Mouse (Mus musculus): Measurements from ENCODE around the gene 4931428L18Rik. TPM values are rescaled to one million over a fixed set of nuclear protein-coding genes. Genes with fewer than 3 reads are reported as not detected.

The 4931428L18Rik gene
- polyA plus RNA-seq, 1 experiment from 2014 or later: not detected

GRCm38 (mm10) chr1:31178264-31178663 is 44.2 kb downstream of the 4931428L18Rik start:
- Histone ChIP-seq H3K4me1 (no peaks in the 10 kb centered on the region), H3K36me3 (replicated peaks) (no peaks in the 10 kb centered on the region), H3K4me3 (no peak overlapping the region), H3K27me3 (replicated peaks; ENCODE audit: low read depth, poor library complexity, severe bottlenecking) (no peaks in the 10 kb centered on the region), H3K27ac (replicated peaks) (no peak overlapping the region), H3K9me3 (no peaks in the 10 kb centered on the region)
- no peak for DNase-seq (ENCODE audit: low spot score)
- 39% methylated on average over 1 of the region's 1 CpGs for WGBS

- Histone ChIP-seq H3K27ac (replicated peaks) (no peak within 1 kb of the TSS), H3K36me3 (replicated peaks) (no peaks in the 10 kb centered on the region), H3K4me1 (no peaks in the 10 kb centered on the region), H3K4me3 (no peak within 1 kb of the TSS), H3K27me3 (replicated peaks; ENCODE audit: low read depth, poor library complexity, severe bottlenecking) (no peaks in the 10 kb centered on the region), H3K9me3 (no peaks in the 10 kb centered on the region)
- WGBS: 81% methylated on average over 5 of the region's 5 CpGs
- DNase-seq (ENCODE audit: low spot score): no peak
Measured at GRCm38 (mm10) chr1:31176101-31176500, 46.4 kb downstream of the 4931428L18Rik start, which contains the start of gene Lgsn. Gene Lgsn (plus strand): TSS chr1:31176401.

- H3K27me3 ChIP-seq (replicated peaks; ENCODE audit: low read depth, poor library complexity, severe bottlenecking): no peaks in the 10 kb centered on the region
- no peaks in the 10 kb centered on the region for H3K36me3 ChIP-seq (replicated peaks)
- H3K9me3 ChIP-seq: no peaks in the 10 kb centered on the region
- H3K4me1 ChIP-seq: no peaks in the 10 kb centered on the region
- no peak overlapping the region for H3K27ac ChIP-seq (replicated peaks)
- H3K4me3 ChIP-seq: no peak overlapping the region
- DNase-seq (ENCODE audit: low spot score): no peak
- 71% methylated on average over 3 of the region's 3 CpGs for WGBS
Measured at GRCm38 (mm10) chr1:31175401-31175800, 47.1 kb downstream of the 4931428L18Rik start.

- no peaks in the 10 kb centered on the region for H3K9me3 ChIP-seq
- H3K4me1 ChIP-seq: no peaks in the 10 kb centered on the region
- 89% methylated on average over 7 of the region's 7 CpGs for WGBS
- H3K36me3 ChIP-seq (replicated peaks): no peaks in the 10 kb centered on the region
- H3K27me3 ChIP-seq (replicated peaks; ENCODE audit: low read depth, poor library complexity, severe bottlenecking): no peaks in the 10 kb centered on the region
- no peak overlapping the region for H3K4me3 ChIP-seq
- no peak for DNase-seq (ENCODE audit: low spot score)
- H3K27ac ChIP-seq (replicated peaks): no peak overlapping the region
Measured at GRCm38 (mm10) chr1:31165326-31166121, 57.0 kb downstream of the 4931428L18Rik start.

GRCm38 (mm10) chr1:31164527-31165189 is 57.8 kb downstream of the 4931428L18Rik start:
- Histone ChIP-seq H3K27ac (replicated peaks) (no peak overlapping the region), H3K4me3 (no peak overlapping the region), H3K9me3 (no peaks in the 10 kb centered on the region), H3K27me3 (replicated peaks; ENCODE audit: low read depth, poor library complexity, severe bottlenecking) (no peaks in the 10 kb centered on the region), H3K36me3 (replicated peaks) (no peaks in the 10 kb centered on the region), H3K4me1 (no peaks in the 10 kb centered on the region)
- WGBS: 77% methylated on average over 18 of the region's 18 CpGs
- DNase-seq (ENCODE audit: low spot score): no peak

- no peaks in the 10 kb centered on the region for H3K36me3 ChIP-seq (replicated peaks)
- 90% methylated on average over 2 of the region's 2 CpGs for WGBS
- H3K27me3 ChIP-seq (replicated peaks; ENCODE audit: low read depth, poor library complexity, severe bottlenecking): no peaks in the 10 kb centered on the region
- no peaks in the 10 kb centered on the region for H3K9me3 ChIP-seq
- H3K4me1 ChIP-seq: no peaks in the 10 kb centered on the region
- no peak overlapping the region for H3K27ac ChIP-seq (replicated peaks)
- no peak for DNase-seq (ENCODE audit: low spot score)
- H3K4me3 ChIP-seq: no peak overlapping the region
Measured at GRCm38 (mm10) chr1:31156884-31157283, 65.6 kb downstream of the 4931428L18Rik start.

GRCm38 (mm10) chr1:31156185-31156584 is 66.3 kb downstream of the 4931428L18Rik start:
- Histone ChIP-seq H3K4me1 (no peaks in the 10 kb centered on the region), H3K9me3 (no peaks in the 10 kb centered on the region), H3K36me3 (replicated peaks) (no peaks in the 10 kb centered on the region), H3K27ac (replicated peaks) (no peak overlapping the region), H3K4me3 (no peak overlapping the region), H3K27me3 (replicated peaks; ENCODE audit: low read depth, poor library complexity, severe bottlenecking) (no peaks in the 10 kb centered on the region)
- 84% methylated on average over 2 of the region's 2 CpGs for WGBS
- no peak for DNase-seq (ENCODE audit: low spot score)

- WGBS: 31% methylated on average over 7 of the region's 7 CpGs
- Histone ChIP-seq H3K4me3 (no peak overlapping the region), H3K27me3 (replicated peaks; ENCODE audit: low read depth, poor library complexity, severe bottlenecking) (no peaks in the 10 kb centered on the region), H3K9me3 (no peaks in the 10 kb centered on the region), H3K36me3 (replicated peaks) (no peaks in the 10 kb centered on the region), H3K27ac (replicated peaks) (no peak overlapping the region), H3K4me1 (peaks cover 17% of the 10 kb centered on the region)
- DNase-seq (ENCODE audit: low spot score): peak; percentile 40
Measured at GRCm38 (mm10) chr1:31153793-31154349, 68.6 kb downstream of the 4931428L18Rik start.

- H3K27ac ChIP-seq (replicated peaks): no peak overlapping the region
- H3K36me3 ChIP-seq (replicated peaks): no peaks in the 10 kb centered on the region
- peaks cover 21% of the 10 kb centered on the region for H3K4me1 ChIP-seq
- no peaks in the 10 kb centered on the region for H3K27me3 ChIP-seq (replicated peaks; ENCODE audit: low read depth, poor library complexity, severe bottlenecking)
- no peak for DNase-seq (ENCODE audit: low spot score)
- H3K4me3 ChIP-seq: no peak overlapping the region
- no peaks in the 10 kb centered on the region for H3K9me3 ChIP-seq
- WGBS: 67% methylated on average over 2 of the region's 2 CpGs
Measured at GRCm38 (mm10) chr1:31152799-31153426, 69.6 kb downstream of the 4931428L18Rik start.

- Histone ChIP-seq H3K27ac (replicated peaks) (0 out of 2 replicates have a peak overlapping the region, but pooled peaks have one; percentile 48), H3K36me3 (replicated peaks) (no peaks in the 10 kb centered on the region), H3K4me1 (peaks cover 21% of the 10 kb centered on the region), H3K4me3 (no peak overlapping the region), H3K27me3 (replicated peaks; ENCODE audit: low read depth, poor library complexity, severe bottlenecking) (no peaks in the 10 kb centered on the region), H3K9me3 (no peaks in the 10 kb centered on the region)
- no peak for DNase-seq (ENCODE audit: low spot score)
- 71% methylated on average over 3 of the region's 3 CpGs for WGBS
Measured at GRCm38 (mm10) chr1:31150546-31150945, 71.9 kb downstream of the 4931428L18Rik start.

GRCm38 (mm10) chr1:31149671-31150070 is 72.8 kb downstream of the 4931428L18Rik start:
- WGBS: 28% methylated on average over 6 of the region's 6 CpGs
- peak; percentile 43 for DNase-seq (ENCODE audit: low spot score)
- H3K4me3 ChIP-seq: no peak overlapping the region
- no peaks in the 10 kb centered on the region for H3K36me3 ChIP-seq (replicated peaks)
- peaks cover 21% of the 10 kb centered on the region for H3K4me1 ChIP-seq
- H3K27ac ChIP-seq (replicated peaks): peak overlapping the region; percentile 48; the same call in 1 of the 2 replicates
- no peaks in the 10 kb centered on the region for H3K9me3 ChIP-seq
- H3K27me3 ChIP-seq (replicated peaks; ENCODE audit: low read depth, poor library complexity, severe bottlenecking): no peaks in the 10 kb centered on the region

GRCm38 (mm10) chr1:31143571-31143970 is 78.9 kb downstream of the 4931428L18Rik start:
- no peaks in the 10 kb centered on the region for H3K27me3 ChIP-seq (replicated peaks; ENCODE audit: low read depth, poor library complexity, severe bottlenecking)
- H3K4me1 ChIP-seq: 0 out of 2 replicates have a peak, but pooled peaks cover under 1% of the 10 kb centered on the region
- no peak overlapping the region for H3K4me3 ChIP-seq
- H3K9me3 ChIP-seq: no peaks in the 10 kb centered on the region
- no peaks in the 10 kb centered on the region for H3K36me3 ChIP-seq (replicated peaks)
- DNase-seq (ENCODE audit: low spot score): no peak
- whole genome bisulfite sequencing: 86% methylated on average over 2 of the region's 2 CpGs
- H3K27ac ChIP-seq (replicated peaks): no peak overlapping the region
